Mouse (Mus musculus) C2C12 (cell line): ENCODE data around the gene Ssh2. TPM values are rescaled to one million over a fixed set of nuclear protein-coding genes. Genes with fewer than 3 reads are reported as not detected.

Experiments
- H3K27me3 ChIP-seq: one replicate; pipeline ENCODE4 v1.6.1; 2011; ENCODE audit not compliant: control insufficient read depth, insufficient read depth, insufficient read length
- H3K36me3 ChIP-seq: one replicate; pipeline ENCODE4 v1.6.1; 2011; ENCODE audit not compliant: control insufficient read depth, insufficient read depth
- H3K4me3 ChIP-seq: one replicate; pipeline ENCODE4 v1.5.1; 2011; ENCODE audit warnings: mild to moderate bottlenecking, control low read depth; ENCODE audit not compliant: poor library complexity, insufficient read depth, severe bottlenecking
- H3K79me2 ChIP-seq: one replicate; pipeline ENCODE4 v1.6.1; 2011; ENCODE audit not compliant: control insufficient read depth, insufficient read depth
- H3K79me3 ChIP-seq: one replicate; pipeline ENCODE4 v1.6.1; 2011; ENCODE audit warnings: low read depth, control low read depth
- H3ac ChIP-seq: one replicate; pipeline ENCODE3; 2011; ENCODE audit warnings: low read depth; ENCODE audit not compliant: control insufficient read depth, insufficient read length
- CEBPB ChIP-seq: IDR thresholded peaks from one replicate; pipeline ENCODE4 v1.6.1; 2011; ENCODE audit warnings: low read depth, mild to moderate bottlenecking, control low read depth, moderate library complexity
- CTCF ChIP-seq: IDR thresholded peaks from one replicate; pipeline ENCODE4 v1.5.1; 2011; ENCODE audit not compliant: control insufficient read depth, insufficient read depth, insufficient read length
- FOSL1 ChIP-seq: IDR thresholded peaks from one replicate; pipeline ENCODE4 v1.8.0; 2011; ENCODE audit warnings: mild to moderate bottlenecking, low read length; ENCODE audit not compliant: poor library complexity, insufficient read depth, severe bottlenecking
- MAX ChIP-seq: IDR thresholded peaks from one replicate; pipeline ENCODE4 v1.6.1; 2011; ENCODE audit warnings: mild to moderate bottlenecking, control low read depth
- MYOD1 ChIP-seq: IDR thresholded peaks from one replicate; pipeline ENCODE4 v1.6.1; 2011; ENCODE audit warnings: low read depth; ENCODE audit not compliant: control insufficient read depth, insufficient read length
- MYOG ChIP-seq: IDR thresholded peaks from one replicate; pipeline ENCODE4 v1.6.1; 2011; ENCODE audit not compliant: control insufficient read depth, insufficient read length; ENCODE audit errors: extremely low read depth
- USF1 ChIP-seq: IDR thresholded peaks from one replicate; pipeline ENCODE4 v1.6.1; 2011; ENCODE audit warnings: low read depth, mild to moderate bottlenecking, control low read depth, moderate library complexity
- long read RNA-seq, 2 experiments: library from polyadenylated mRNA; unstranded; transcript quantifications; one replicate each; pipeline ENCODE4 v2.0.0; 2019 to 2020
- polyA plus RNA-seq: library from polyadenylated mRNA; unstranded; fragments of >200 nt; fragmentation: generic; extraction: Trizol; gene quantifications from one replicate; pipeline ENCODE4 v1.2.1, GENCODE M21; 2012; ENCODE audit warnings: missing spikeins

The Ssh2 gene
- polyA plus RNA-seq = 2.7 TPM
- long read RNA-seq, experiment 1, partial matches to known transcripts = 0 of 2 reads
- long read RNA-seq, experiment 1, other reads (novel, unspliced or antisense) = 2 of 2 reads
- long read RNA-seq, experiment 2, full-length matches to known transcripts = 4 of 17 reads
- long read RNA-seq, experiment 2, partial matches to known transcripts = 1 of 17 reads
- long read RNA-seq, experiment 2, other reads (novel, unspliced or antisense) = 12 of 17 reads

DNA sequence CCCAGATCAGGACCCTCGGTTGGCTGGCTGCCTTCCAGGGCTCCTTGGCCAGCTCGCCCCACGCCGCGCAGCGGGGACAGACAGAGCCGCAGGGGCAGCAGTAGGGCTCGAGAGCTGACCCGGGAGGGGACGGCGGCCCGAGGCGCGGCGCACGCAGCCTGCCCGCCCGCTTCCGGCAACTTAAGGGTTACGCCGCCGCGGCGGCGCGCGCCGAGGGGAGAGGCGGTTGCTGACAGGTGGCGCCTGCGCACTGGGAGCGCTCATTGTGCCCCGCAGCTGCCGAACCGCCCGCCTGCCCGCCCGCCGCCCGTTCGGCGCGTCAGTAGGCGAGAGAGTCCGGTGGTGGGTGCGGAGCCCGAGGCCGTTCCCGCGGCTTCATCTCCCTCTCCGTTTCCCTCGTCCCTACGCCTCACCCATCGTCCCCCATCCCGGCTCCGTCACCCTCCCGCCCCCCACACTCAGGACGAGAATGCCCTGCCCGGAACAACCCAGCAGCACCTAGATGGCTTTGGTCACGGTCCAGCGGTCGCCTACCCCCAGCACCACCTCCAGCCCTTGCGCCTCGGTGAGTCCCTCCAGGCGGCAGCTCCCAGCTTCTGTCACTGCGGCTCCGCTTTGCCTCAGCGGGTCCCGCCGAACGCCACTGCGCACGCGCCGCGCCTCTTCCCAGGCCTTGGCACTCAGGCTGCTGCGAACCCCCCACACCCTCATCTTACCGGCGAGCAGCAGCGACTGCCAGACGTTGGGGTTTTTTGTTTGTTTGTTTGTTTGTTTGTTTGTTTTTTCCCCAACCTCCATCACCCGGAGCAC, at the start of gene Ssh2:
Gene Ssh2 (plus strand): TSS at position 337 of the 810 bp plus-strand sequence.
- Histone ChIP-seq H3ac (peak within 1 kb of the TSS; percentile 85), H3K27me3 (no peaks in the 10 kb centered on the region), H3K79me3 (peaks cover 38% of the 10 kb centered on the region), H3K4me3 (peak within 1 kb of the TSS; percentile 77), H3K79me2 (peaks cover 49% of the 10 kb centered on the region), H3K36me3 (no peaks in the 10 kb centered on the region)
- TF ChIP-seq MAX (peak; percentile 44), MYOG (no peak), MYOD1 (no peak), CEBPB (no peak), FOSL1 (no peak), USF1 (no peak), CTCF (no peak)

GRCm38 (mm10) chr11:77173731-77174130, 42.4 kb upstream of the Ssh2 start:
- TF ChIP-seq CEBPB (no peak), FOSL1 (no peak), MAX (no peak), MYOG (no peak), MYOD1 (no peak), USF1 (no peak)
- Histone ChIP-seq H3K79me2 (no peaks in the 10 kb centered on the region), H3K27me3 (no peaks in the 10 kb centered on the region), H3ac (no peak overlapping the region), H3K36me3 (no peaks in the 10 kb centered on the region), H3K4me3 (no peak overlapping the region), H3K79me3 (no peaks in the 10 kb centered on the region)

DNA sequence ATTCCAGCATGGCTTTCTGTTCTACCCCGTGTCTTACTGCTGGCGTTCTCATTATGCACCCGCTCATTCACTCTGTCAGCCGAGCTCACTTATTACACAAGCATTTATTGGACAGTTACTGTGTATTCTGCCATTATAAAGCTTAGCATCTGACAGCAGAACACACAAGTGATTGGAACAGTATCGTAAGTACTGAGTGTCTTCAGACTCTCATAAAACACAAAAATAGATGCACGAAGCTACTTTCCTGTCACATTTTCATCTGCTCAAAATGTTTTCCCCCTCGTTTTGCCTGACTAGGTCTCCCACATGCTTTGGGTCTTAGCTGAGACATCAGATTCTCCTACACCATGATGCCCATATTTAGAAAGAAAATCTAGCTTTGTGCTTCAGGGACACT, 41.6 kb upstream of the Ssh2 start:
- Histone ChIP-seq H3K79me2 (no peaks in the 10 kb centered on the region), H3K79me3 (no peaks in the 10 kb centered on the region), H3K36me3 (no peaks in the 10 kb centered on the region), H3ac (no peak overlapping the region), H3K4me3 (no peak overlapping the region), H3K27me3 (no peaks in the 10 kb centered on the region)
- TF ChIP-seq FOSL1 (no peak), MAX (no peak), USF1 (no peak), MYOD1 (no peak), CEBPB (no peak), MYOG (no peak), CTCF (no peak)

DNA sequence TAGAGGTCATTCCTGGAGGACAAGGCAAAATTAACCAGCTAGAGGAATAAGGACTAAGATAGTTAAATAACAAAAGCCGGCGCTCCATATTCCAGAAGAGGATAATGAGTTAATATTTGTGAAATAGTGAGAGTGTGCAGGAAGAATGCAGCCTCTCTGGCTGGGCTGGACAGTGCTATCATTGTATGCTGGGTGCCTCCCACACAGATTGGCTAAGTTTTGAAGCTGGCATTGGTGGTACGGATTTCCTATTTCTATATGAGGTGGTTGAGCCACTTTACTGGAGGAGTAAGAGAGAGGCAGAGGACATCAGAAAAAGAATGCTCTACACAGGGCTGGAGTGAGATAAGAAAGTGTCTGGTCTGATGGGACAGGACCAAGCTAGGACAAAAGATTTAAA, 36.3 kb upstream of the Ssh2 start:
- H3ac ChIP-seq = no peak overlapping the region
- no peaks in the 10 kb centered on the region for H3K36me3 ChIP-seq
- H3K79me2 ChIP-seq = no peaks in the 10 kb centered on the region
- no peaks in the 10 kb centered on the region for H3K27me3 ChIP-seq
- TF ChIP-seq USF1 = no peak
- no peak for TF ChIP-seq MYOG
- TF ChIP-seq MYOD1 = no peak
- no peak for TF ChIP-seq CTCF
- no peak for TF ChIP-seq MAX
- TF ChIP-seq CEBPB = no peak
- no peak for TF ChIP-seq FOSL1
- H3K4me3 ChIP-seq = no peak overlapping the region
- no peaks in the 10 kb centered on the region for H3K79me3 ChIP-seq

GRCm38 (mm10) chr11:77180886-77181285, 35.2 kb upstream of the Ssh2 start:
- no peak overlapping the region for H3ac ChIP-seq

More at GRCm38 (mm10) chr11:77180886-77181285, 35.2 kb upstream of the Ssh2 start:
- TF ChIP-seq MAX (no peak), USF1 (no peak), FOSL1 (no peak), MYOG (no peak), MYOD1 (no peak), CTCF (no peak), CEBPB (no peak)
- H3K27me3 ChIP-seq = no peaks in the 10 kb centered on the region
- H3K36me3 ChIP-seq = no peaks in the 10 kb centered on the region
- H3K79me3 ChIP-seq = no peaks in the 10 kb centered on the region
- no peak overlapping the region for H3K4me3 ChIP-seq
- H3K79me2 ChIP-seq = no peaks in the 10 kb centered on the region
